Mouse (Mus musculus): Measurements from ENCODE around the gene Tenm3.
A peak's percentile ranks its signal among the peaks of the same experiment; 100 is the strongest.

Gene Tenm3

DNA sequence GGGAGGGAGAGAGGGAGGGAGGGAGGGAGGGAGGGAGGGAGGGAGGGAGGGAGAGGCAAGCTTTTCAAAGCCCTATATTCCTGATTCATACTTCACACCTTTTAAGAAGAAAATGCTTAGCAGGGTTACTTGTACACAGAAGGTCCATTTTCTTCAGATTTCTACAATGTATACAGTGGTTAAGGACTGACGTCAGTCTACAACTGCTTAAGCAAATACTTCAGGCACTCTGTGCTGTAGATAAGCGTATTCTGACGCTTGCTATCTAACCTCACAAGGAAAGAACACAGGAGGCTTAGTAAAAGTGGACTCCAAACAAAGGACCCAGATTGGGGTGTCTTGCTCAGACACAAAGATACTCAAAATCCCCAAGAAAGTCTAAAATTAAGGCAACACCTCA is 34.6 kb downstream of the Tenm3 start:
- DNase-seq (ENCODE audit: low spot score) = no peak

GRCm38 (mm10) chr8:48803070-48803469 is 40.7 kb downstream of the Tenm3 start:
- no peak for DNase-seq (ENCODE audit: low spot score)

DNA sequence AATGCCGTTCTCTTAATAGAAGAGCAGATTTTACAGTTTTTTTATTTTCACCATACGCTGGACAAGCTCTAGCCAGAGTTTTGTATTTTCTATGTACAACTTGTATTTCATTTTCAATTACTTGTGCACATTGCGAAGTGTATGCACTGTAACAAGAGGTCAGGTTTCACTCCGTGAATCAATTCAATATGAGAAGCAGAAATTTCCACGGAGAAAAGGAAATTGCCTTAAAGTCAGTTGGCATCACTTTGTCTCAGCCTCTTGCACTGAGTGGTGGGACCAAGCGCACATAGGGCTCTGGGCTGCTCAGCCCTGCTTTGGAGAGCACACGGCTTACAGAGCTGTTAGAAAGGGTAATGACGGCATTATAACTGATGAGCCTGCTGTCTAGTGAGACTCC is 41.5 kb downstream of the Tenm3 start:
- DNase-seq (ENCODE audit: low spot score) = no peak

- peak; percentile 27 for DNase-seq (ENCODE audit: low spot score)
Measured at GRCm38 (mm10) chr8:48797955-48798359, 45.8 kb downstream of the Tenm3 start.

GRCm38 (mm10) chr8:48794285-48794684 is 49.5 kb downstream of the Tenm3 start:
- no peak for DNase-seq (ENCODE audit: low spot score)

DNA sequence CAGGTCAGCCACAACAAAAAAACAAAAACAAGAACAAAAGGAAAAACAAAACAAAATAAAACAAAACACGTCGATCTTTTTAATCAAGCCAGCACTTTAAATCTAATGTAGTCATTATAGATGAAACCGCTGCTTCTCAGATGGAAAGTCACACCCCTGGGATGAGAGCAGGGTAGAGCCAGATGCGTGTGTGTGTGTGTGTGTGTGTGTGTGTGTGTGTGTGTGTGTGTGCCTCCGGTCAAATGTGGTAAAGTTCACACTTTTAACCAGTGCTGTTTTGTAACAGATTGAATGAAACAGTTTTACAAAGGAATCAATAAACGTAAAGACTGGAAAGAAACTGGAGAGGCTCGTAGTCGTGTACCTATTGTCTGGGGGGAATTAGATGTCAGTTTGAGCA is 50.0 kb downstream of the Tenm3 start:
- no peak for DNase-seq (ENCODE audit: low spot score)

- no peak for DNase-seq (ENCODE audit: low spot score)
Measured at GRCm38 (mm10) chr8:48792587-48793326, 51.0 kb downstream of the Tenm3 start.

GRCm38 (mm10) chr8:48783308-48783707 is 60.4 kb downstream of the Tenm3 start:
- DNase-seq (ENCODE audit: low spot score) = no peak

DNA sequence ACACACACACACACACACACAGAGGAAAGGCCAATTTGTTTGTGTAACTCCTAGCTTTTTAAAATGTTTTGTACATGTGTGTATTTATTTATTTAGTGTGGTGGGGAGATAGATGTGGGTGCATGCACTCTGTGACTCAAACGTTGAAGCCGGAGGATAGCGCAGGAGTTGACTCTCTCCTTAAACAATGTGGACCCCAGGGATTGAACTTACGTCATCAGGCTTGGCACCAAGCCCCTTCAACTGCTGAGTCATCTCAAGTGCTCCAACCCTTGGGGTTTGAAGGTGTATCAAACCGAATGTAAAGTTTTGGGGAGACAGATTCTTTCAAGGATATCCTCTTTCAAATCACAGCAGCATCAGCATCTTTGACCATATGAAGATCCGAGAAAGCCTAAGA is 63.1 kb downstream of the Tenm3 start:
- DNase-seq (ENCODE audit: low spot score) = no peak

DNA sequence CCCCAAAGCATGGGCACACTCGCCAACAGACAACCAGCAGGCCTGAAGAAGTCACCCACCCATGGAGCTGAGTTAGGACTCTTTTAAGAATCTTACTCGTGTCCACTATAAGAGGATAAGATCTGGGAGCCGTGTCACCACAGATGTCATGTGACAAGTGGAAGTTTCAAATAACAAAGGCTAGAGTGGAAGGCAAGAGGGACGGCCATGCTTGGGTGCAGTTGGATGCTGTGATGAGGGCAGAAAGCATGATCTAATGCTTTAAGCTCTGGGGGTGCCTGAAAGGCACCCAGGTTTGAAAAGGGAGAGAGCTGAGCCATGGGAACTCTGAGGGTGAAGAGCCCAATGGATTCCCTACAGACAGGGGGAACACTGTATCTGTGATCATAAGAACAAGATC is 64.6 kb downstream of the Tenm3 start:
- no peak for DNase-seq (ENCODE audit: low spot score)

- peak; percentile 26 for DNase-seq (ENCODE audit: low spot score)
Measured at GRCm38 (mm10) chr8:48776081-48776480, 67.7 kb downstream of the Tenm3 start.

GRCm38 (mm10) chr8:48775531-48776037 is 68.2 kb downstream of the Tenm3 start:
- DNase-seq (ENCODE audit: low spot score) = peak; percentile 24

DNA sequence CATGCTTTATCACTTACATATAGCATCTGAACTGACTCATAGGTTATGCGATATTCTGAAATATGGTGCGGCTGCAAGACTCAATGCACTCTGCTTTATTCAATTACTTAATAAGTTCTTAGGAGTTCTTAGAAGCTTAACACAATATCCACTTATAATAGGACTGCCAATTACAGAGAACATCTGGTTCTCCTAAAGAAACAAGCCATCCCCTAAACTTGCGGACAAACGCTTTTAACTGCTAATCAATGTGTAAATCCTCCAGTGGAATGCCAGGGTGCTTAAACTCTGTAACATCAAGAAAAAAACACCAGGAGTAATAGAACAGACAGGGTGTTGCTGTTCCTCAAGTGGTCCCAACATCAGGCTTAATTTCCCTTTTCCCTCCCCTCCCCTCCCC is 68.9 kb downstream of the Tenm3 start:
- DNase-seq (ENCODE audit: low spot score) = peak; percentile 29

DNA sequence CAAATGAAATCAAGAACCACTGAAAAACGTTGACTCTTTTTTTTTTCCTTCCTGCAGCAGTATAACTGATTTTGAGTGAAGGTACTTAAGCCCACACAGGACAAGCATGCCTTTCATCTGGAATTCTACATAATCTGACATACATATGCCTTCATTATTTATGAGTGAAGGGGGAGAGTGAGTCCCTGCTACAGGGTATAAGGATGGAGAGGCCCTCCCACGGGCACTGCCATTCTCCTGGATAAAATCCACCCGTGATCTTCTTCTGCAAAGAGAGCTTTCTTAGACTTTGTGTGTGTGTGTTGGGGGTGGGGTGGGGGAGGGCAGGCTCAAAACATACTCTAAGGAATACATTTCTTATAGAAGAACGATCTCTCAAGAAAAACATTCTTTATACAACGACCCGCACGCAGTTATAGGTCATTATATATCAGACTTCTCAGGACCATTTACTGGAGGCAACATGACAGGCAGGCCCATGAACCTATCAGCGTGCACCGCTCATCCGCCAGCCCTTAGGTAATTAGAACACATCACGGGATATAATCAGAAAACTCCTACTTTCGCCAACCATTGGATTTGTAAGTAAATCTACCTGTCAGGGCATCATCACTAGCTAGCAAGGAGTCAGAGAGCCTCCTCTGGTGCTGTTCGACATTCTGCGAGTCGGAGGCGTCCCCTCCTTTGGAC is 77.1 kb downstream of the Tenm3 start:
- DNase-seq (ENCODE audit: low spot score) = peak; percentile 34

DNA sequence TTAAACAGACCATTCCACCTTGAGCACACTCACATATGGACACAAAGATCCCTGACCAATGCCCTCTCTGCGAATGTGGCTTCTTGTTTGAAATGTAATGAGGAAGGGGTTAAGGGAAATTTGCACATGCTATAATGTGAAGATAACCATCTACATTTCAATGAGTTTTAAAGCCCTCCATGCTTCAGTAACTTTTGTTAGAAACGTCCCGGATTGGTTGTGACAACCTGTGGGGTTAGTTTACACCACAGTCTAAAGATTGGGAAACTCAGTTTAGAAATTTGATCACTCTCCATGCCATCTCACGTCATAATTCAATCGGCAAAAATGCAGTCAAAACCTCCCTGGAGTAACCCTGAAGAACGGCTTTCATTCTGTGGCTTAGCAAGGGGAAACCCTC is 78.5 kb downstream of the Tenm3 start:
- no peak for DNase-seq (ENCODE audit: low spot score)

- no peak for DNase-seq (ENCODE audit: low spot score)
Measured at GRCm38 (mm10) chr8:48764011-48764410, 79.7 kb downstream of the Tenm3 start.

GRCm38 (mm10) chr8:48756874-48757273 is 86.9 kb downstream of the Tenm3 start:
- DNase-seq (ENCODE audit: low spot score) = no peak

DNA sequence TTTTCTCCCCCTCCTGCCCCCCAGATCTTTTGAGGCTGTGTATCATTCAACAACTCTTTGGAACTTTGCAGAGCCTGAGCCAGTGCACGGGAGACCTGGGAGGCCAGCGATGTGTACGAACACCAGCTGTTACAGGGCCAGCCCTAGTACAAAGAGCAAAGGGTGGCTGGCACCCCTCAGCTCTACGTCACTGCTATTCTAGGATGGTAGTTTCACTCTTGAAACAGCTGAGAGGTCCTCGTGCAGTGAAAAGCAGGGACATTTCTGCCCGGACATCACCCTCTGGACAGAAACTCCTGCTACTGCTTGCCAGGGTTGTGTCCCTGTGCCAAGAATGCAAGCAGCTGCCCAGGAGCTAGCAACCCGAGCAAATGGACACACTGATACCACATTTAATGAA is 88.3 kb downstream of the Tenm3 start:
- DNase-seq (ENCODE audit: low spot score) = no peak

GRCm38 (mm10) chr8:48754959-48755358 is 88.8 kb downstream of the Tenm3 start:
- no peak for DNase-seq (ENCODE audit: low spot score)

- no peak for DNase-seq (ENCODE audit: low spot score)
Measured at GRCm38 (mm10) chr8:48751965-48752364, 91.8 kb downstream of the Tenm3 start.

- DNase-seq (ENCODE audit: low spot score) = no peak
Measured at GRCm38 (mm10) chr8:48748503-48749059, 95.2 kb downstream of the Tenm3 start.

DNA sequence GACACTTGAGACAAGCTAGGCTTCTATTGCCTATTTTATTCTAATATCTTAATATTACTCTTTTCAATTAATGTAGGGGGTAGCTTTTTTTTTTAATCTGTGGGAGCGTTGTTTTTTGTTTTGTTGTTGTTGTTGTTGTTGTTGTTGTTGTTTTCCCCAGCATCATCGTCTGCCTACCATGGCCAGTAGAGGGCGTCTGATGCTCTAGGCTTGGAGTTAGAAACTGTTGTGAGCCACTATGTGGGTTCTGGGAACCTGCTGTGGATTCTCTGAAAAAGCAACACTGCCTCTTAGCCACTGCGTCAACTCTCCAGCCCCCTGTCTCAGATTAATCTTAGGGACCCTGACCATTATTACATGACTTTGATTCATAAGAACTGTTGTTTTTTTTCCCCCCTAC is 99.8 kb downstream of the Tenm3 start:
- DNase-seq (ENCODE audit: low spot score) = no peak

DNA sequence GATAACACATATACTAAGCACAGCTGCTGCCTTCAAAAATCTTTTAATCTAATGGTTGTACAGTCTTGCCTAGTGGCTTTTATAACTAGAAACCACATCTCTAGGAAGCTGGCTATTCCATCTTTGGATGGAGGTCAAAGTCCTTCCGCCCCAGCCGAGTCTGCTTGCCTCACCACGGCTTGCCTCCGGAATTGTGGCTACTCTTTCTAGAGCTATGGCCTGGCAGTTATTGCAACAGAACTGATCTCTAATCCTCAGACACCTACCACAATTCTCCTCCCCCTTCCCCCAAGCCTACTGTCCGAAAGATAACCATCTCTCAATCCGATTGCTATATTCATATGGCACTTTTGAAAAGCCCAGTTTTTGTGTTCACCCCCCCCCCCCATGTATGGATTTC is 101.0 kb downstream of the Tenm3 start:
- no peak for DNase-seq (ENCODE audit: low spot score)
